Mouse (Mus musculus) adrenal gland, postnatal 36 days (tissue): Measurements from ENCODE around the gene Gse1. TPM values are rescaled to one million over a fixed set of nuclear protein-coding genes. Genes with fewer than 3 reads are reported as not detected.

Experiments used
- DNase-seq, 2 experiments: peaks; one replicate each; pipeline ENCODE4 v3.0.0; 2021; ENCODE audit warnings: mixed read lengths in 1 of 2
- total RNA-seq, 2 experiments: library from RNA; stranded (reverse); gene quantifications; 2 replicates each; pipeline ENCODE4 v1.2.3; 2021

Gene Gse1
- total RNA-seq, 2 experiments from 2014 or later = 25.9 to 30.2 TPM

GRCm38 (mm10) chr8:120243222-120243621 is 15.0 kb downstream of the Gse1 start:
- DNase-seq = peak; percentile 37 to 46

GRCm38 (mm10) chr8:120243916-120244451 is 15.7 kb downstream of the Gse1 start:
- no peak for DNase-seq

- no peak for DNase-seq
Observed at GRCm38 (mm10) chr8:120244553-120244952, 16.3 kb downstream of the Gse1 start.

- no peak for DNase-seq
Observed at GRCm38 (mm10) chr8:120247618-120248017, 19.4 kb downstream of the Gse1 start.

GRCm38 (mm10) chr8:120248031-120248430 is 19.8 kb downstream of the Gse1 start:
- DNase-seq = no peak

- no peak for DNase-seq
Observed at GRCm38 (mm10) chr8:120248451-120248850, 20.2 kb downstream of the Gse1 start.

- DNase-seq = no peak
Observed at GRCm38 (mm10) chr8:120249800-120250336, 21.6 kb downstream of the Gse1 start.

- no peak for DNase-seq
Observed at GRCm38 (mm10) chr8:120250750-120251410, 22.6 kb downstream of the Gse1 start.

GRCm38 (mm10) chr8:120251411-120252035 is 23.3 kb downstream of the Gse1 start:
- DNase-seq = no peak

GRCm38 (mm10) chr8:120253626-120254025 is 25.4 kb downstream of the Gse1 start:
- DNase-seq = peak; percentile 77 to 81

GRCm38 (mm10) chr8:120255406-120255987 is 27.2 kb downstream of the Gse1 start:
- no peak for DNase-seq

GRCm38 (mm10) chr8:120256958-120257357 is 28.7 kb downstream of the Gse1 start:
- no peak for DNase-seq

- no peak for DNase-seq
Observed at GRCm38 (mm10) chr8:120259206-120259605, 30.9 kb downstream of the Gse1 start.

GRCm38 (mm10) chr8:120260677-120261076 is 32.4 kb downstream of the Gse1 start:
- DNase-seq = no peak

GRCm38 (mm10) chr8:120261338-120262120 is 33.3 kb downstream of the Gse1 start:
- DNase-seq = no peak

GRCm38 (mm10) chr8:120263879-120264278 is 35.6 kb downstream of the Gse1 start:
- no peak for DNase-seq

GRCm38 (mm10) chr8:120264388-120264943 is 36.2 kb downstream of the Gse1 start:
- no peak for DNase-seq

- DNase-seq = peak; percentile 75 to 76
Observed at GRCm38 (mm10) chr8:120264944-120265453, 36.7 kb downstream of the Gse1 start.

GRCm38 (mm10) chr8:120265471-120265870 is 37.2 kb downstream of the Gse1 start:
- peak; percentile 76 to 84 for DNase-seq

GRCm38 (mm10) chr8:120268541-120268980 is 40.3 kb downstream of the Gse1 start:
- DNase-seq = no peak

- DNase-seq = peak; percentile 93
Observed at GRCm38 (mm10) chr8:120270449-120270848, 42.2 kb downstream of the Gse1 start.
